Mouse (Mus musculus) limb, embryonic 10.5 days (tissue): ENCODE measurements around the gene 1190007I07Rik. TPM values are rescaled to one million over a fixed set of nuclear protein-coding genes. Genes with fewer than 3 reads are reported as not detected.
"Not testable (repeated sequence)": the region's sequence is repeated elsewhere in the genome, so short reads cannot be mapped to it uniquely, and the experiment has no call there.

Source experiments
- DNase-seq: peaks from one replicate; pipeline ENCODE4 v3.0.0-alpha.2; 2017; ENCODE audit warnings: low spot score
- H3K27ac ChIP-seq: fragments of 300-500 bp; sonication (generic); 2 replicates; pipeline ENCODE4 v1.5.1; 2016; ENCODE audit warnings: mild to moderate bottlenecking
- H3K27me3 ChIP-seq: fragments of 300-500 bp; sonication (generic); 2 replicates; pipeline ENCODE4 v1.6.1; 2016; ENCODE audit warnings: low read depth, mild to moderate bottlenecking; ENCODE audit not compliant: poor library complexity, severe bottlenecking
- H3K36me3 ChIP-seq: fragments of 300-500 bp; sonication (generic); 2 replicates; pipeline ENCODE4 v1.6.1; 2016; ENCODE audit warnings: mild to moderate bottlenecking, moderate library complexity
- H3K4me1 ChIP-seq: fragments of 300-500 bp; sonication (generic); 2 replicates; pipeline ENCODE4 v1.6.1; 2016
- H3K4me3 ChIP-seq: fragments of 300-500 bp; sonication (generic); 2 replicates; pipeline ENCODE4 v1.5.1; 2016; ENCODE audit warnings: mild to moderate bottlenecking, moderate library complexity
- H3K9me3 ChIP-seq: fragments of 300-500 bp; sonication (generic); replicated peaks from 2 replicates; pipeline ENCODE4 v1.6.1; 2016; ENCODE audit warnings: mild to moderate bottlenecking
- WGBS: fragments of 180-500 bp; shearing (Covaris S2); methylation state at CpG from one replicate; pipeline ENCODE4 v1.1.7; 2016; 5-methylcytosine and 5-hydroxymethylcytosine counted together
- polyA plus RNA-seq: library from polyadenylated mRNA; unstranded; fragments of >200 nt; fragmentation: Nextera tagmentation; extraction: Ambion mirVana; gene quantifications from 2 replicates; pipeline ENCODE4 v1.2.1, GENCODE M21; 2016

Gene 1190007I07Rik
- polyA plus RNA-seq, 1 experiment from 2014 or later: 42.3 TPM

- H3K27ac ChIP-seq: no peak overlapping the region
- DNase-seq: no peak
- H3K4me1 ChIP-seq: no peaks in the 10 kb centered on the region
- H3K27me3 ChIP-seq: no peaks in the 10 kb centered on the region
- WGBS: 95% methylated on average over 9 of the region's 9 CpGs
- H3K9me3 ChIP-seq: no peaks in the 10 kb centered on the region
- H3K36me3 ChIP-seq: peaks cover 99% of the 10 kb centered on the region
- H3K4me3 ChIP-seq: no peak overlapping the region
Measured at GRCm38 (mm10) chr10:82641481-82641880, 18.5 kb upstream of the 1190007I07Rik start.

- Histone ChIP-seq H3K4me1 (no peaks in the 10 kb centered on the region), H3K27me3 (no peaks in the 10 kb centered on the region), H3K9me3 (no peaks in the 10 kb centered on the region), H3K4me3 (no peak overlapping the region), H3K27ac (no peak overlapping the region), H3K36me3 (peaks cover 99% of the 10 kb centered on the region)
- WGBS: 93% methylated on average over 8 of the region's 8 CpGs
- DNase-seq: no peak
Measured at GRCm38 (mm10) chr10:82639032-82639698, 16.1 kb upstream of the 1190007I07Rik start.

- Histone ChIP-seq H3K4me1 (peaks cover under 1% of the 10 kb centered on the region), H3K4me3 (no peak overlapping the region), H3K27ac (no peak overlapping the region), H3K27me3 (no peaks in the 10 kb centered on the region), H3K9me3 (no peaks in the 10 kb centered on the region), H3K36me3 (peaks cover 99% of the 10 kb centered on the region)
- no peak for DNase-seq
- 98% methylated on average over 3 of the region's 3 CpGs for WGBS
Measured at GRCm38 (mm10) chr10:82636321-82636720, 13.3 kb upstream of the 1190007I07Rik start.

GRCm38 (mm10) chr10:82634348-82634747 lies 11.3 kb upstream of the 1190007I07Rik start:
- WGBS: 96% methylated on average over 7 of the region's 7 CpGs
- H3K4me1 ChIP-seq: peaks cover 10% of the 10 kb centered on the region
- peaks cover 84% of the 10 kb centered on the region for H3K36me3 ChIP-seq

GRCm38 (mm10) chr10:82632496-82633280 lies 9.7 kb upstream of the 1190007I07Rik start:
- DNase-seq: no peak
- no peak overlapping the region for H3K4me3 ChIP-seq
- no peaks in the 10 kb centered on the region for H3K27me3 ChIP-seq
- H3K27ac ChIP-seq: no peak overlapping the region
- H3K9me3 ChIP-seq: no peaks in the 10 kb centered on the region
- WGBS: 97% methylated on average over 12 of the region's 12 CpGs
- H3K36me3 ChIP-seq: peaks cover 67% of the 10 kb centered on the region
- peaks cover 17% of the 10 kb centered on the region for H3K4me1 ChIP-seq

More at GRCm38 (mm10) chr10:82634348-82634747, 11.3 kb upstream of the 1190007I07Rik start:
- no peak overlapping the region for H3K27ac ChIP-seq
- no peak overlapping the region for H3K4me3 ChIP-seq
- H3K27me3 ChIP-seq: no peaks in the 10 kb centered on the region
- no peaks in the 10 kb centered on the region for H3K9me3 ChIP-seq
- DNase-seq: no peak

GRCm38 (mm10) chr10:82631133-82631532 lies 8.1 kb upstream of the 1190007I07Rik start:
- Histone ChIP-seq H3K4me1 (peaks cover 17% of the 10 kb centered on the region), H3K4me3 (peak overlapping the region; percentile 75), H3K9me3 (no peaks in the 10 kb centered on the region), H3K27ac (no peak overlapping the region), H3K27me3 (no peaks in the 10 kb centered on the region), H3K36me3 (peaks cover 51% of the 10 kb centered on the region)
- WGBS: 91% methylated on average over 7 of the region's 7 CpGs
- DNase-seq: peak; percentile 25

GRCm38 (mm10) chr10:82630497-82630896 lies 7.5 kb upstream of the 1190007I07Rik start:
- peak overlapping the region; percentile 96 for H3K27ac ChIP-seq
- peak; percentile 30 for DNase-seq

GRCm38 (mm10) chr10:82629586-82630255 lies 6.7 kb upstream of the 1190007I07Rik start, which contains the start of gene Tdg:
Gene Tdg (plus strand): TSS chr10:82629828.
- H3K9me3 ChIP-seq: not testable (repeated sequence)
- WGBS: under 1% methylated on average over 76 of the region's 78 CpGs

More at GRCm38 (mm10) chr10:82630497-82630896, 7.5 kb upstream of the 1190007I07Rik start:
- peaks cover 45% of the 10 kb centered on the region for H3K36me3 ChIP-seq
- H3K9me3 ChIP-seq: no peaks in the 10 kb centered on the region
- H3K4me1 ChIP-seq: peaks cover 17% of the 10 kb centered on the region
- peak overlapping the region; percentile 75 for H3K4me3 ChIP-seq
- H3K27me3 ChIP-seq: no peaks in the 10 kb centered on the region
- WGBS: 22% methylated on average over 7 of the region's 7 CpGs

GRCm38 (mm10) chr10:82629111-82629585 lies 6.1 kb upstream of the 1190007I07Rik start:
- H3K4me3 ChIP-seq: peak overlapping the region; percentile 75
- H3K9me3 ChIP-seq: no peaks in the 10 kb centered on the region
- H3K36me3 ChIP-seq: peaks cover 32% of the 10 kb centered on the region
- H3K27me3 ChIP-seq: no peaks in the 10 kb centered on the region
- H3K4me1 ChIP-seq: peaks cover 17% of the 10 kb centered on the region
- peak overlapping the region; percentile 96 for H3K27ac ChIP-seq
- 5% methylated on average over 11 of the region's 11 CpGs for WGBS
- no peak for DNase-seq

More at GRCm38 (mm10) chr10:82629586-82630255, 6.7 kb upstream of the 1190007I07Rik start, which contains the start of gene Tdg:
- H3K4me3 ChIP-seq: peak within 1 kb of the TSS; percentile 75
- peak; percentile 93 for DNase-seq
- H3K27ac ChIP-seq: peak within 1 kb of the TSS; percentile 96
- peaks cover 37% of the 10 kb centered on the region for H3K36me3 ChIP-seq
- H3K4me1 ChIP-seq: peaks cover 17% of the 10 kb centered on the region
- H3K27me3 ChIP-seq: not testable (repeated sequence)

GRCm38 (mm10) chr10:82623553-82623932 lies 515 bp upstream of the 1190007I07Rik start:
- 2% methylated on average over 2 of the region's 2 CpGs for whole genome bisulfite sequencing
- not testable (repeated sequence) for DNase-seq
- H3K4me3 ChIP-seq: peak overlapping the region; percentile 69

GRCm38 (mm10) chr10:82622235-82622634 lies 793 bp downstream of the 1190007I07Rik start:
- WGBS: 28% methylated on average over 9 of the region's 9 CpGs
- no peak for DNase-seq
- Histone ChIP-seq H3K4me3 (peak overlapping the region; percentile 69), H3K27ac (peak overlapping the region; percentile 92), H3K9me3 (no peaks in the 10 kb centered on the region), H3K36me3 (peaks cover 19% of the 10 kb centered on the region), H3K4me1 (peaks cover 5% of the 10 kb centered on the region), H3K27me3 (no peaks in the 10 kb centered on the region)

More at GRCm38 (mm10) chr10:82623553-82623932, 515 bp upstream of the 1190007I07Rik start:
- Histone ChIP-seq H3K27ac (peak overlapping the region; percentile 92), H3K36me3 (peaks cover 13% of the 10 kb centered on the region)
- not testable (repeated sequence) for H3K27me3 ChIP-seq, H3K4me1 ChIP-seq, H3K9me3 ChIP-seq

- 70% methylated on average over 4 of the region's 4 CpGs for WGBS
- not testable (repeated sequence) for H3K27ac ChIP-seq, H3K4me3 ChIP-seq, H3K9me3 ChIP-seq, H3K4me1 ChIP-seq, H3K27me3 ChIP-seq, DNase-seq, H3K36me3 ChIP-seq
Measured at GRCm38 (mm10) chr10:82594421-82594820, 28.6 kb downstream of the 1190007I07Rik start.
